Mouse (Mus musculus) right cerebral cortex, adult 18-20 months (tissue): ENCODE measurements around the gene Trim80.

ENCODE experiments used
- DNase-seq: peaks from one replicate; pipeline ENCODE4 v3.0.0; 2022; ENCODE audit warnings: mixed read lengths

Gene Trim80

DNA sequence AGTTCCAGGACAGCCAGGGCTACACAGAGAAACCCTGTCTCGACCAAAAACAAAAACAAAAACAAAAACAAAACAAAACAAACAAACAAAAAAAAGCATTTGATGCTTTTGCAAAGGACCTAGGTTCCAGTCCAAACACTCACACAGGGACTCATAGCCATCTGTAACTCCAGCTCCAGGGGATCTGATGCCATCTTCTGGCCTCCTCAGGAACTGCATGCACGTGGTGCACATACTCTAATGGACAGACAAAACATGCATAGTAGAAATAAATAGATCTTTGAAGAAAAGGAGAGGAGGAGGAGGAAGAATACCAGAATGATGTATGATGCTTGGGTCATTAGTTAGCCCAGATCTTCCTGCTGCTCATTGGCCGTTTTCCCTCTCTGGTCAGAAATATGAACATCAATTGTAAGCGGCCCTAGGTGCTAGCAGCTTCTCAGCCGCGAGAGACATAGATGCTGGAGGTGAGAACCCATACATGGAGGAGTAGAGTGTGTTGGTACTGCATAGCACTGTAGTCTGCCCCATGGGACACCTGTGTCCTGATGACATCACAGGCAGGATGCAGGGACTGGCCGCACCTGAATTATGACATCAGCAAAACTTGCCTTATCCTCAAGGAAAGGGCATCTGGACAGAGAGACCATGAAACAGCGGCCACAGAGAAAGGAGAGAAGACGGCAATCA, at the start of gene Trim80:
TSS of gene Trim80 (plus strand) at position 640 of the 690 bp plus-strand sequence.
- no peak for DNase-seq

DNA sequence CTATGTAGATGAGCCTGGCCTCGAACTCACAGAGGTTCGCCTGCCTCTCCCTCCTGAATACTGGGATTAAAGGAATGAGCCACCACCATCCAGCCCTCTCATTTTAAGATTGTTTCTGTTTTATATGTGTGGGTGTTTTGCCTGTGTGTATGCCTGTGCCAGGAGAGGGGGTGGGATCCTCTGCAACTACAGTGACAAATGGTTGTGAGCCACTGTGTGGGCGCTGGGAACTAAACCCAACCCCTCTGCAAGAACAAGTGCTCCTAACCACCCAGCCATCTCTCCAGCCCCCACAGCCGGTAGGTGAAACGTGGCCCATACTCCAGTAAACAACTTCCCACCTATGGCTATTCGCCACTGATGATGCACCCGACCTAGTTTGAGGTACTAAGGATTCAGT, 49.0 kb upstream of the Trim80 start:
- no peak for DNase-seq

DNA sequence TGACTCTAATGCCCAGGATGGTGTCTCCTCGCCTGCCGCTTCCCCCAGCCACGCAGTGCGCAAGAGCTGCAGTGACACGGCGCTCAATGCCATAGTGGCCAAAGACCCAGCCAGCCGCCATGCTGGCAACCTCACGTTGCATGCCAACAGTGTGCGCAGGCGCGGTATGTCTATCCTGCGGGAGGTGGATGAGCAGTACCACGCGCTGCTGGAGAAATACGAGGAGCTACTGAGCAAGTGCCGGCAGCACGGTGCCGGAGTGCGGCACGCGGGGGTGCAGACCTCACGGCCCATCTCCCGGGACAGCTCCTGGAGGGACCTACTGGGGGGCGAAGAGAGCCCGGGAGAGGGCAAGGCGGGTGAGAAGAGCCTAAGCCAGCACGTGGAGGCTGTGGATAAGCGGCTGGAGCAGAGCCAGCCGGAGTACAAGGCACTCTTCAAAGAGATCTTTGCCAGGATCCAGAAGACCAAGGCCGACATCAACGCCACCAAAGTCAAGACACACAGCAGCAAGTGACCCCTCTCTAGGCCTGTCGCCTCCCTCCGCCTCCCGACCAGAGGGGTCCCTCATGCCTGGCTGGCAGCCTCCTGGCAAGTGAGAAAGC, 46.5 kb upstream of the Trim80 start:
- no peak for DNase-seq

DNA sequence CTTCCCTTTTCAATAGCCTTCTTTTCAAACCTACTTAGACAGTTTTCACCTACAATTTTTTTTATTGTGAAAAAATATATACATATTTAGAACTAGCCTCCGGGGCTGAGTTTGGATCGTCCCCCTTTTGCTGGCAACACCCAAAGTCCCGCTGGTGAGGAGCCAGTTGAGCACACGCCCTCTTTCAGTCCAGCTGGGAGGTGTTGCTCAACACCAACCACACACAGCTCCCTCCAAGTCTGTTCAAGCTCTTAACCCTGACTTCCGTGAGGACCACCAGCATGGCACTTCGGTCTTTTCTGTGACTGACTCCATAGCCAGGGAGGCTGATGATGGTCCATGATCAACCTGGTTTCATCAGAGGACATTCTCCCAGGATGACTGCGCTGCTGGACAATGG, 42.3 kb upstream of the Trim80 start:
- DNase-seq: no peak

DNA sequence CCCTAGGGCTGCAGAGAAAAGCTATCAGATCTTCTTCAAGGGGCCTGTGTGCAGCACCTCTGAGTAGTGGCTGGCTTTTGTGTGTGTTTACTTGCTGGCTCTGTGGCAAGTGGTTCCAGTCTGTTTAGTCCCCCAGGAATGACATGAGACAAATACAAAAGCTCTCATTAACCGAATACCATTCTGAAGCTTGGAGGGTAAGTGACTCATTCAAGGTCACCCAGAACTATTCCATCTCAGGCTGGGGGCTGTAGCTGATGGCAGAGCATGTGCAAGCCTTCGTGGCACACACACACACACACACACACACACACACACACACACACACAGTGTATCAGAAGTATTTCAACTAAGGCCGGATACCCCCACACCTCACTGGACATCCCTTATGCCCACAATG, 40.2 kb upstream of the Trim80 start:
- no peak for DNase-seq

DNA sequence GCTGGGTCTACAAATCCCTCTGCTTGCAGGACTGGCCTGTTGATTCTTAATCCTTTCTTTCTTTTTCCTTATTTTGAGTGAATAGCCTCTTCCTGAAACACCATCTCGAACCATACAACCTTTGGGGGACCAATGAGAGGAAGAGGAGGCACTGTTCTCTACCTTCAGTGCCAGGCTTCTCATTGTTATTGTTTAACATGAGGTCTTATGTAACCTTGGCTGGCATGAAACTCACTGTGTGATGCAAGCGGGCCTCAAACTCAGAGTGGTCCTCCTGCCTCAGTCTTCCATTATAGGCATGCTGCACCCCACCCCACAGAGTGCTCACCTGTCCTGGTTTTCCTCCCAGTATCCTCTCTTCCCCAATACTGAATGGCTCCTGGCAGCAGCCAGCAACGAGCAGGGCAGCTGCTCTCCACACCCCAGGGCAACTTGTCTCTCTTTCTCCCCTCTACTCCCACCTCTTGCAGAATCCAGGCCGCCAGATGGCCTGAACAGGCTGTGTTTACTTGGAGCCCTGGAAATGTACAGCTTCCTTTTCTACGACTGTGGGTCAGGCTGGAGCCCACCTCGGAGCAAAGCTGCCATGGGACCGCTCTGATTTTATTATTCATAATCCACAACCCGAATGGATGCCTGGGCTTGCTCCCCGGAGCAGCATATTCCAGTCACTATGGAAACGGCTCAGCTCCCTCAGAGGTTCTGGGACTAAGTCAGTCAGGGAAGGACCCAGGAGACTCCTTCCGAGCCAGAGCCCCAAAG, 39.5 kb upstream of the Trim80 start:
- DNase-seq: peak; percentile 77

DNA sequence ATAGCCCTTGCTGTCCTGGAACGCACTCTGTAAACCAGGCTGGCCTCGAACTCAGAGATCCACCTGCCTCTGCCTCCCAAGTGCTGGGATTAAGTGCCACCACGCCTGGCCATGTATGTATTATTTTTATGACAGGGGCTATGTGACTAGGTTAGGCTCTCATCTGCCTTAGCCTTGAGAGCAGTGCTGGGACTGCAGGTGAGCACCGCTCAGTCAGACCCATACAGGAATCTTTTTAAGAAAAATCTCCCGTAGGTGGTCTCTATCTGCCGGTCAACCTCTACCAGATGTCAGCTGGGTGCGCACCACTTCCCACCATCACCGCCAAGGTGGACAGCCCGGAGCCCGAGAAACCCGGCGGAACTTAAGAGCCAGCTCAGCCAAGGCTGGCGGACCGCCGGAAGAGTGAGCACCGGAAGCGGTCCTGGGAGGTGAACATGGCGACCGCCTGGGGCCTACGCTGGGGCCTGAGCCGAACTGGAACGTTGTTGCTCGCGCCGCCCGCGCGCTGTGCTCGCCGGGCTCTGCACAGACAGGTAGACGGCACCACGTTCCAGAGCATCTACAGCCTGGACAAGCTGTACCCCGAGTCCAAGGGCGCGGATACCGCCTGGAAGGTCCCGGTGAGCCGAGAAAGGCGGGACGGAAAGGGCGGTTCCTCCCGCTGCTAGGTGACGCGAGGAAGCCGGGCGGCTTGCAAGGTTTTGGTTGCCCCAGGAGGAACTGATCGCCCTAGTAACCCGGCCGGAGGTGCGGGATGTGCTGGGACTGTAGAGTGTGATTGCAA, 36.8 kb upstream of the Trim80 start, which contains the start of gene Mrpl58:
TSS of gene Mrpl58 (plus strand) at position 415 of the 787 bp plus-strand sequence.
- DNase-seq: peak; percentile 87

DNA sequence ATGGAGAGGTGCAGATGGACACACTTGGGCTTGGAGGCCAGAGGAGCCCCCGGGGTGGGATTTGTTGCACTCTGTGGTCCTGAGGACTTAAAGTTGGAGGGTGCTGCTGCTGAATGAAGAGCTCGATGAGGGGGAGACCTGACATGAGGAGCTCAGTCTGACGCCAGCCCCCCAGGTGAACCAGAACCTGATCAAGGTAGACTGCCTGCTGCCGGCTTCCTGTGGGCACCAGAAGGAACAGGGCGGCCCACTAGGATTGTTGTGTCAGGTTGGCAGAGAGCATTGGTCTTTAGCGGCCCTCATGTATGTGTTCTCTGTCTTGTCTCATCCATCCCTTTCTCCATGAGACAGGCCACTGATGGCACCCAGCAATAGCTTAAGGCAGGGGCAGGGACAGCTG, 34.6 kb upstream of the Trim80 start:
- no peak for DNase-seq

DNA sequence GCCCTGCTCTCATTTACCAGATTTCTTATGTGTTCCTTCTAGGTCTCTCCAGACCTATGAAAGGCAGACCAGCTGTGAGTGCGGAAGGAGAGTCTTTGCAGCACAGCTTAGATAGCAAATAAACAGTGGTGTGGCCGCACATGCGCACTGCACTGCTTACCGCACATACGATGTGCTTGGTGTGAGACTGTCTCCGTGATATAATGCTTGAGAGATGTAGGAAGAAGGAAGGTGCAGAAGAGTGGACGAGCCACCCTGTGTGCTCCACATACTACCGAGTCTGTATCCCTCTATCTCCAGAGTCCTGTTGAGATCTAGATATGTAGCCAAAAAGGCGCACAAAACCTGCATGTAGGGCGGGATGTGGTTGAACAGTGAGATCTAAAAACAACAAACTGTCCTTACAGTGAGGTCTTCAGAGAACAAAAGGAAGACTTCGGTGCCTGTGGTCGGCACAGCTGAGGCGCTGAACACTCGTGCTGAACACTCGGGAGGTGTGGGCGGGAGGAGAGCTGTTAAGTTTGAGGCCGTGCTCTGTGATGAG, 33.4 kb upstream of the Trim80 start:
- DNase-seq: no peak

DNA sequence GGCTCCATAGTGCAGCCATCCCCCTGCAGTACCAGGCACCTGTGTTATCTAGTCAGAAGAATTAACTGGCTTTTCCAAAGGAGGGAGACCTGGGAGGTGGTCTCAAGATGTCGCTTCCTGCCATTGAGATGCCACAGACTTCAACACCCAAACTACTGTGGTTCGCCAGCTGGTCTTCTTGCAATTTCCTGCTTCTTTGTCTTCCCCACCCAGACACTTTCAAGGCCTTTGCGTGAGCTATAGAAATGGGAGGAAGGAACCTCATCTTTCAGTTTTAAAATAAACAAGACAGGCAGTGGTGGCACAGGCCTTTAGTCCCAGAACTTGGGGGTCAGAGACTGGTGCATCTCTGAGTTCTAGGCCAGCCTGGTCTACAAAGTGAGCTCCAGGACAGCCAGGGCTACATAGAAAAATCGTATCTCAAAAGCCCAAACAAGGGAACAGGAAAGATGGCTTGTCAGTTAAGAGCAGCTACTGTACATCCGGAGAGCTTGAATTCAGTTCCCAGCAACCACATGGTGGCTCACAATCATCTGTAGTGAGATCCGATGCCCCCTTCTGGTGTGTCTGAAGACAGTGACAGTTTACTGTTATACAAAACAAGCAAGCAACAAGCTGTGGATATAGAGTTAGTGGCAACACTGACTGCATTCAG, 32.0 kb upstream of the Trim80 start:
- DNase-seq: no peak

DNA sequence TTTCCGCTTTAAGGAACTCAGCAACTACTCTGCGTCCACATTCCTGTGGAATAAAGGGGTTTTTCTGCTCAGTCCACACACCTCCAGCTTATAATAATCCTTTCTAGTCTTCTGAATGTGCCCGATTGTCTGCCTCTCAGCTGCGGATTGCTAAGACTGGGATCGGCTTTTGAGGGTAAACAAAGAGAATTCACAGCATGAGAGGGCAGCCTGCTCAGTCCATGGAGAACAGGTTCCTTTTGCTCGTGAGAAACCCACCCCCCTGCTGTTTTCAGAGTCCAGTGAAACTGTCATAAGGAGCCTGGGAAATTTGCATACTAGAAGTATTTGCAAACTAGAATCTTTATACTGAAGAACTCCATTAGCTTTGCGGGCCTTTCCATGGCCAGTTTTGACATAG, 30.8 kb upstream of the Trim80 start:
- DNase-seq: no peak

DNA sequence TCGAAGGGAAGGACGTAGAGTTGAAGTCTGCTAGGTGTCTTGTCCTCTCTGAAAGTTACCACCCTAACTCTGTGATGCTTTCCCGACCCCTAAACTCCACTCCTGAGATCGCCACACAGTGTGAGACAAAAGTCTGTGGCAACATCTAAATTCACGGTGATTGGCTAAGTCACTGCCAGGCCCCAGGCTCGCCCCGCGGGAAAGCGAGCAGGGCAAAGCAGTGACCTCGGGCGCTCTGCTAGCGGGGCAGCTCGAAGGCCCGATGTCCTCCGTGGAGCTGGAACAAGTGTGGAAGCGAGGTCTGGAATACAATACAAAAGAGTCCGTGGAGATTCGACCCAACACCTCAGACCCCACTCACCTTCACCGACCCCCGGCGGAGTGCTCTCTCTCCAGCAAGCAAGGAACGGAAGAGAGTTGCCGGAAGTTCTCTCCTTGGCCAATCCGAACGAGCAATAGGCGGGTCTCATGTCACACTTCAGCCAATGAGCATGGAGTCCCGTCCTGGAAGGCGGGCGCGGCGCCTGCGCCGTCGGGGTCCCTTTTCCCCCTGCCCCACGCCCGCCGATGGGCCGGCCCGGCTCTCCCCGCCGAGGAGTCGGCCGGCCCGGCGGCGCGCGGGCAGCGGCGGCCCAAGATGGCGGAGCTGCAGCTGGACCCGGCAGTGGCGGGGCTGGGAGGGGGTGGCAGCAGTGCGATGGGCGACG, 20.7 kb upstream of the Trim80 start, which contains the start of the genes Atp5h and Kctd2:
TSS of gene Atp5h (minus strand) at position 432 of the 707 bp plus-strand sequence.
TSS of gene Kctd2 (plus strand) at position 598 of the 707 bp plus-strand sequence.
- peak; percentile 96 for DNase-seq

DNA sequence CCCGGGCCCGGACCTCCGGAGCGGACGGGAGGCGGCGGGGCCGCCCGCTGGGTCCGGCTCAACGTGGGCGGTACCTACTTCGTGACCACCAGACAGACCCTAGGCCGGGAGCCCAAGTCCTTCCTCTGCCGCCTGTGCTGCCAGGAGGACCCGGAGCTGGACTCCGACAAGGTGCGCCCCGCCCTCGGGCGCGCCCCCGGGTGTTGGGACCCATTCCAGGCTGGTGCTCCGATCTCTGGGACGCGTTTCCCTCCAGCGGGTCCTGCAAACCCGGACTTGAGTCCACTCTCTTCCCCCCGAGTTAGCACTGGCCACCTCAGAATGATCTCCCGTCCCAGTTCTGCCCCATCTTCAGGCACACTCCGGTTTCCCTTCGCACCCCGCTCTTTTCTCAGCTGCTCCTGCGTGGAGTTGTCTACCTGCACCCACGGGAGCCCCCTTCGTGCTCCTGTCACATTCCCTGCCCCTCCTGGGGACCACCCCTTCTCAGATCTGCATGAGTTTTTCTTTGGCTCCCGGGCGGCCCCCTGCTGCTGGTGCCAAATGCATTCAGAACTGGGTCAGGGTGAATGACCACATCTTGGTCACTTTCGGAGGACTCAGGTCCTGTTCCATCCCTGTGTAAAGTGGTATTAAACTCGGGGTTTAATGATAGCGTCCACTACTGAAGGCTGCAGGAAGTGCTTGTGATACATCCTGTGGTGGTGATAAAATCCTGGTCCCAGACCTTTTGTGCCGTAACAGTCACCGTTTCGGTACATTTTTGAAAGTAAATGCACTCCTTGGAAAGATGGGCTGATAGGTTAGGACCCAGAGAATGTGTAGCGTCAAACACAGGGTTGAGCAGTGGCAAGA, 19.8 kb upstream of the Trim80 start:
- peak; percentile 54 for DNase-seq

DNA sequence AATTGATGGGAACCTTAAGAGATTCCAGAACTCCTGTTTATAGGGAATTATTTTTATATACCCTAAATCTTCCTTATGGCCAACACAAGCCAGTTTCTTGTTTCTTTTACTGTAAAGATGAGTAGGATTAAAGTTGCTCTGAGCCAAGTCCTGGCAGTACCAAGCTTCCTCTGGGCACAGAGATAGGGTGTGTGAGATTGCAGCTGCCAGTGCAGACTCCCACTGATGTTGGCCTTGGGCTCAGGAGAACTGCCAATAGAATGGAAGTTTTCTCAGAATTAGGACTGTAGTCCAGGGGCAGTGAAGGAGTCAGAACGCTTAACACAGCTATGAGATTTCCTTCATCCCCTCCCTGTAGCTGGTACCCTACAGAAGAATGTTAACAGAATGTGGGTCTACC, 19.0 kb upstream of the Trim80 start:
- no peak for DNase-seq

DNA sequence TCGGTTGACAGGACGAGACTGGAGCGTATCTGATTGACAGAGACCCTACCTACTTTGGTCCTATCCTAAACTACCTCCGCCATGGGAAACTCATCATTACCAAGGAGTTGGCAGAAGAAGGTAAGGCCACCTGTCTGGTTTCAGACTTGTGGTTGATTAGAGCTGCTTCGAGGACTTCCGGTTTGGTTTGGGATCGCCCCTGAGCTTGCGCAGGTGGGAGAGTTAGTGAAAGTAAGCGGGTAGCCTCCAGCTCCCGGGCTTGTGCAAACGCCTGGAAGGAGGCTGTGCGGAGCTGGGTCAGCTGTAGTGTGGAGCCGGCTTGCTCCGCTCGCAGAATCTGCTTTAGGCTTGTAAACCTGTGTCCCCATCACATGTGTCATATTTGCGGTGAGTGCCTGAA, 18.4 kb upstream of the Trim80 start:
- DNase-seq: no peak

DNA sequence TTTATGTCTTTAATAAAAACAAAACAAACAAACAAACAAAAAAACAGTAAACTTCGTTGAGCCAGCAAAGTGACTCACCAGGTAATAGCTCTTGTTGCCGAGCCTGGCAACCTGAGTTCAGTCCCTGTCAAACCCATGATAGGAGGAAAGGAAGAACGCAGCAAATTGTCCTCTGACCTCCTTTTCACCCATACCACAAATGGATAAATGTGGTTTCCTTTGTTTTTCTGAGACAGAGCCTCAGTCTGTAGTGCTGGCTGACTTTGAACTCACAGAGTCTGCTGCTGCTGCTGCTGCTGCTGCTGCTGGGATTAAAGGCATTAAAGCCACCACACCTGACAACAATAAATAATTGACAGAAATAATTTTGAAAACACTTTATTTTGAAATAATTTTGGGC, 17.3 kb upstream of the Trim80 start:
- DNase-seq: no peak

DNA sequence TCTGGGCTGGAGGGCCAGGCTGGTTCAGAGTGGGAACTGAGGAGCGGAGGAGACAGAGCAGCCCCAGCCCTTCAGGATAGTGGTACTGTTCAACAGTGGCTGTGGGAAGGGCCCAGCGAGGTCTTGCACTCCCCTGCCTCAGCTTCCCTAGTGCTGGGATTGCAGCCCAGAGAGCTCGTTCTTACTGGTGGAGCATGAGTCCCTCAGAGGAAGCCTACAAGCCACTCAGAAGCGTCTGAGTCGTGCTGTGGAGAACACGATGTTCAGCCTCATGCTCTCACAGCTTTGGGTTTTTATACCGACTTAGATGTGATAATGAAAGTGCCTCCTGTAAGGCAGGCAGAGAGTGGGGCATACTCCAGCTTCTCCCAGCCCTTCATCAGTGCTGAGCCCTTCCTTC, 15.7 kb upstream of the Trim80 start:
- DNase-seq: no peak

DNA sequence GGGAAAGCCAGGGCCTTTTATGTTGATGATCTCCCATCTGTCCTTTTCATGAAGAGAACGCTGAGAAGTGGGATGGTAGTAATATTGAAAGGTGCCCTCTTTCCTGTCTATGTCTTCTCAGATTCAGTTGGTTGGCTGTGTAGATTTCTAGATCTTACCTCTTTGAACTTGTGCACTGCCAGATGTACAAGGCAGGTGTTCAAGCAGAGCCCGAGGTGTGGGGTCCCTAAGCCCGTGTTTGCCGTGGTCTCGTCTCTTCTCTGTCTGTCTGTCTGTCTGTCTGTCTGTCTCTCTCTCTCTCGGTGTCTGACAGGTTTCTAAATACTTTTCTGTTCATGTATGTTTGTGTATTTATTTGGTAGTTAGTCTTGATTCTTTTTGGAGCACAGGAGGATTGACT, 14.7 kb upstream of the Trim80 start:
- no peak for DNase-seq

DNA sequence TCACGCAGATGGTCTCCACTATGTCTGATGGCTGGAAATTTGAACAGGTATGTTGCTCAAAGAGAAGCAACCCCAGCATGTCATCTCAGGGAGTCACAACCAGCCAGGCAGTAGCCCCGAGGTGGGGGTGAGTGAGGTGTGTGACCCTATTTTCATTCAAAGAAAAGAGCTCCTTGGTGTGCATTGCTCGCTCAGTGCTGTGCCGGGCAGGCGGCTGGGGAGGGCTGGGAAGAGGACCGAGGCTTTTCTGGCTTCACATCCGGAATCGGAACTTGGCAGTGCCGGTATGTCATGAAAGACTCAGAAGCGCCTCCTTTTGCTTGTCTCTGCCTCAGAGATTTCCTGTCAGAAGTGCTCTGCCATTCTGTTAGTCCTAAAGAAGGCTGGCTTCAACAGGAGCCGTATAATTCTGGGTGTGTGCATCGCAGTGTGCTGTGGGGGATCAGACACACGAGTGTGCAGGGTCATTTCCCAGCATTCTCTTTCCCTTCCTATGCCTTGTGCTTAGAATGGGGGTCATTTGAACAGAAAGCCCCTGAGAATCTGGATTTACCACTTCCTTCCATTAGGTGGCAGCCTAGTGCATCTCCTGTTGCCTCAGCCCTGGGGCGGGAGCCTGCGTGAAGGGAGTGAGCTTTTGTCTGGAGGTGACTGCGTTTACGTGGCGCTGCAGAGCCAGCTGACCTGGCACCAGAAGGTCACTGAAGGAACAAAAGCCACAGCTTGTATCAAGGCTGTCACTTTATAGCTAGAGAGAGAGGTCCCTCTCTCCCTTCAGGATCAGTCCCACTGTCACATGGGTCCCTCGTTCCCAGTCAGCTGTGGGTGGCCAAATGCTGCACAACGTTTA, 12.6 kb upstream of the Trim80 start:
- DNase-seq: peak; percentile 74

DNA sequence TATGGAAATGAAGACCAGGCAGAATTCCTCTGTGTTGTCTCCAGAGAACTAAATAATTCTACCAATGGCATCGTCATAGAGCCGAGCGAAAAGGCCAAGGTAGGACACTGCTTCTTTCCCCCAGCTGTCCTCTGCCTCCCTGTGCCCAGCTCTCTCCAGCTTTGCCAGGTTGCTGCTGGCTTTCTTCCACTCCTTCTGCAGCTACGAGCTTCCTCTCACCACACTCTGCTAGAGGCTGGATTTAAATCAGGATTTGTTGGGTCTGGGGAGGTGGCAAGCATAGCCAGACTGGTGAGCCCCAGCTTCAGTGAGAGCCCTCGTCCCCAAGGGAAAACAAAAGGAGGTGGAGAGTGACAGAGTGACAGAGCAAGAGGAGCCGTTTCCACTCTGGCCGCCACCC, 11.0 kb upstream of the Trim80 start:
- DNase-seq: peak; percentile 51
